Mouse (Mus musculus) bone marrow, adult 2 months (tissue): Measurements from ENCODE around the gene Ripk4. TPM values are rescaled to one million over a fixed set of nuclear protein-coding genes. Genes with fewer than 3 reads are reported as not detected.

Experiments
- H3K27ac ChIP-seq: fragments of 200-500 bp; 2 replicates; pipeline ENCODE4 v1.5.1; 2012; ENCODE audit warnings: low read depth, mild to moderate bottlenecking, control low read depth, inconsistent platforms, low read length; ENCODE audit not compliant: control insufficient read depth, poor library complexity, insufficient read depth
- H3K4me1 ChIP-seq: fragments of 200-500 bp; 2 replicates; pipeline ENCODE4 v1.6.1; 2011; ENCODE audit warnings: low read length; ENCODE audit not compliant: control insufficient read depth, insufficient read depth
- H3K4me3 ChIP-seq: fragments of 200-500 bp; replicated peaks from 2 replicates; pipeline ENCODE3; 2011; ENCODE audit warnings: mild to moderate bottlenecking, low read depth, low read length, control low read depth; ENCODE audit not compliant: control insufficient read depth
- CTCF ChIP-seq: fragments of 200-500 bp; IDR thresholded peaks from 2 replicates; pipeline ENCODE4 v1.5.1; 2011; ENCODE audit warnings: low read length, control low read depth; ENCODE audit not compliant: control insufficient read depth, insufficient read depth
- POLR2A ChIP-seq: fragments of 200-500 bp; IDR thresholded peaks from 2 replicates; pipeline ENCODE4 v1.6.1; 2011; ENCODE audit warnings: low read depth, mild to moderate bottlenecking, control low read depth, low read length, borderline replicate concordance; ENCODE audit not compliant: control insufficient read depth
- WGBS: fragments of 180-500 bp; shearing (Covaris S2); methylation state at CpG from one replicate; pipeline ENCODE4 v1.1.7; 2018; 5-methylcytosine and 5-hydroxymethylcytosine counted together
- polyA plus RNA-seq: library from polyadenylated mRNA; stranded (reverse); fragments of >200 nt; gene quantifications from 2 replicates; pipeline ENCODE4 v1.2.4, GENCODE M21; 2011; ENCODE audit warnings: low replicate concordance; ENCODE audit not compliant: missing spikeins, insufficient read depth, insufficient read length

Gene Ripk4
- polyA plus RNA-seq, 1 experiment = not detected

GRCm38 (mm10) chr16:97756460-97756859 lies 7.1 kb downstream of the Ripk4 start:
- H3K27ac ChIP-seq = no peak overlapping the region
- WGBS = 53% methylated on average over 2 of the region's 2 CpGs

GRCm38 (mm10) chr16:97752316-97752941 lies 11.2 kb downstream of the Ripk4 start:
- TF ChIP-seq CTCF (no peak), POLR2A (no peak)
- Histone ChIP-seq H3K4me1 (no peaks in the 10 kb centered on the region), H3K27ac (no peak overlapping the region), H3K4me3 (no peak overlapping the region)
- 26% methylated on average over 3 of the region's 3 CpGs for WGBS

More at GRCm38 (mm10) chr16:97756460-97756859, 7.1 kb downstream of the Ripk4 start:
- no peaks in the 10 kb centered on the region for H3K4me1 ChIP-seq
- no peak for TF ChIP-seq POLR2A
- no peak for TF ChIP-seq CTCF
- no peak overlapping the region for H3K4me3 ChIP-seq

DNA sequence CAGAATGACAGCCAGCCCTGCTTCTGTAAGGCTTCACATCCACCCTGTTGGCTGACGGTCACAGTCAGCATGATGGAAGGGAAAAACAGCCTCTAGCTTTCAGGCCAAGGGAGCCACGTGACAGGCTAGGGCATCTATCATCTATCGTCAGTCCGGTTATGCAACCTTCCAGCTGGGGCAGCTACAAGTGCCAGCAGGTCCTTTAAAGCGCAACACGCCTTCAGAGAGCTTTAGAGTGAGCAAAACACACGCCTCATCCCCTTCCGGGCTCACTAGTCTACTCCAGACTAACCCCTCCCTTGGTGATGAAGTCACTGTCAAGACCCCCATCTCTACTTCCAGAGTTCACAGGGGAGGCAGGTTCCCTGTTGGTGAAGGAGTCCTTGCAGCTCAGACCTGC lies 11.7 kb downstream of the Ripk4 start:
- Histone ChIP-seq H3K4me3 (no peak overlapping the region), H3K27ac (no peak overlapping the region), H3K4me1 (no peaks in the 10 kb centered on the region)
- TF ChIP-seq CTCF (no peak), POLR2A (no peak)
- WGBS = 14% methylated on average over 8 of the region's 8 CpGs

DNA sequence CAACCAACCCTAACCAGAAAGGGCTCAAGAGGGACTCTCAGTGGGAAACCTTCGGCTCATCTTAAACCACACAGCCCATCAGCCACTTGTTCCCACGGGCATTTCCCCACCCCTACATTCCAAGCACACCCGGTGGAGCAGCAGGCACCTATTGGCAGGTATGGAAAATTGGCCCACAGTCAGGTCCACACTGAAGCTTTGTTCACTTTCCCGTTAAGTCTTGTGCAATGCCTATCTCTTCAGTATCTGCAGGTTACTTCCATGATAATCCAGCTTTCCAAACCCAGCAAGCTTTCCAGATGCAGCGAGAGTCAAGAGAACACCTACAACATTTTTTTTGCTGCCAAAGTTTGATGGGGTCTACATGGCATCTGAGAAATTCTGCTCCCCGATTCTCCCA lies 15.2 kb downstream of the Ripk4 start:
- H3K4me3 ChIP-seq = no peak overlapping the region
- TF ChIP-seq POLR2A (no peak), CTCF (no peak)
- H3K27ac ChIP-seq = no peak overlapping the region
- WGBS = 80% methylated on average over 6 of the region's 6 CpGs
- H3K4me1 ChIP-seq = no peaks in the 10 kb centered on the region

GRCm38 (mm10) chr16:97738030-97738429 lies 25.6 kb downstream of the Ripk4 start:
- TF ChIP-seq POLR2A (no peak), CTCF (no peak)
- WGBS = 59% methylated on average over 6 of the region's 6 CpGs

DNA sequence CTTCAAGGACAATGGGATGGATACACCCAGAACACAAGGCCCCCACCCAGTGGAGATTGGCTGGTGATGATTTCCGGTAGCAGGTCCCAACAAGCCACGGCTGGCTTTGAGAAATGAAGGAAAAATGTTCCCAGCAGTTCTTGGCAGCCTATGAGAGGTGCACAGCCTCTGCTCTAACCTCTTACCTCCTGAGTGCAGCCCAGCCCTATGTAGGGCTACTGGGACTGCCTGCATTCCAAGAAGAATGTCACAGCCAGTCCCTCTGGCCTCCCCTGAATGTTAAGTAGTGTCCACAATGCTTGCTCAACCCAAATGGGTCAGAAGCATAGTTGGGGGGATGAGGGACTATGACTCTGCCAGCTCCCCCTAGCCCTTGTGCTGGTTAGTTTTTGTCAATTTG lies 27.0 kb downstream of the Ripk4 start:
- no peak overlapping the region for H3K27ac ChIP-seq
- WGBS = 84% methylated on average over 2 of the region's 2 CpGs
- no peaks in the 10 kb centered on the region for H3K4me1 ChIP-seq
- no peak for TF ChIP-seq CTCF
- no peak for TF ChIP-seq POLR2A
- H3K4me3 ChIP-seq = no peak overlapping the region

More at GRCm38 (mm10) chr16:97738030-97738429, 25.6 kb downstream of the Ripk4 start:
- Histone ChIP-seq H3K4me3 (no peak overlapping the region), H3K27ac (no peak overlapping the region), H3K4me1 (no peaks in the 10 kb centered on the region)

GRCm38 (mm10) chr16:97734760-97735322 lies 28.7 kb downstream of the Ripk4 start:
- no peak overlapping the region for H3K4me3 ChIP-seq
- no peaks in the 10 kb centered on the region for H3K4me1 ChIP-seq
- TF ChIP-seq POLR2A = no peak
- TF ChIP-seq CTCF = no peak
- 56% methylated on average over 9 of the region's 9 CpGs for WGBS
- no peak overlapping the region for H3K27ac ChIP-seq

GRCm38 (mm10) chr16:97733599-97733998 lies 30.0 kb downstream of the Ripk4 start:
- Histone ChIP-seq H3K4me3 (no peak overlapping the region), H3K27ac (no peak overlapping the region), H3K4me1 (no peaks in the 10 kb centered on the region)
- 60% methylated on average over 2 of the region's 2 CpGs for WGBS
- TF ChIP-seq CTCF = no peak
- no peak for TF ChIP-seq POLR2A
